Mouse (Mus musculus) MEL (cell line): Measurements from ENCODE around the gene Mroh2a. TPM values are rescaled to one million over a fixed set of nuclear protein-coding genes. Genes with fewer than 3 reads are reported as not detected.
A peak's percentile ranks its signal among the peaks of the same experiment; 100 is the strongest.

ENCODE experiments used
- DNase-seq: peaks from one replicate; pipeline ENCODE4 v3.0.0; 2011; ENCODE audit warnings: low read depth, low spot score
- H3K27ac ChIP-seq: 2 replicates; pipeline ENCODE4 v1.5.1; 2012; ENCODE audit warnings: low read depth, mild to moderate bottlenecking, control low read depth, low read length, moderate library complexity; ENCODE audit not compliant: control insufficient read depth
- H3K27me3 ChIP-seq, 2 experiments: fragments of 150-350 bp in 1 of 2; sonication (generic) in 1 of 2; 2 replicates each; pipeline ENCODE4 v1.6.1; 2012; ENCODE audit warnings: low read length in 2 of 2, mild to moderate bottlenecking in 2 of 2, improper control_type of control experiment in 1 of 2, moderate library complexity in 1 of 2; ENCODE audit not compliant: insufficient read depth in 2 of 2, control insufficient read depth in 1 of 2
- H3K36me3 ChIP-seq, 2 experiments: 2 replicates each; pipeline ENCODE4 v1.6.1; 2012 to 2014; ENCODE audit warnings: low read length in 2 of 2, improper control_type of control experiment in 1 of 2, inconsistent platforms in 1 of 2, mild to moderate bottlenecking in 1 of 2; ENCODE audit not compliant: insufficient read depth in 2 of 2, control insufficient read depth in 1 of 2
- H3K4me1 ChIP-seq, 2 experiments: fragments of 150-350 bp in 1 of 2; sonication (generic) in 1 of 2; 2 replicates each; pipeline ENCODE4 v1.6.1; 2012; ENCODE audit warnings: low read length in 2 of 2, improper control_type of control experiment in 1 of 2, mild to moderate bottlenecking in 1 of 2; ENCODE audit not compliant: insufficient read depth in 2 of 2, control insufficient read depth in 1 of 2
- H3K4me3 ChIP-seq, 2 experiments: fragments of 150-350 bp in 1 of 2; sonication (generic) in 1 of 2; 2 replicates each; pipeline ENCODE4 v1.5.1; 2012; ENCODE audit warnings: low read depth in 2 of 2, low read length in 2 of 2, mild to moderate bottlenecking in 2 of 2, moderate library complexity in 2 of 2, control low read depth in 1 of 2, improper control_type of control experiment in 1 of 2; ENCODE audit not compliant: control insufficient read depth in 1 of 2, insufficient read depth in 1 of 2
- H3K79me2 ChIP-seq: 2 replicates; pipeline ENCODE4 v1.6.1; 2012; ENCODE audit warnings: mild to moderate bottlenecking, low read length, moderate library complexity; ENCODE audit not compliant: control insufficient read depth, poor library complexity, insufficient read depth
- H3K9ac ChIP-seq: 2 replicates; pipeline ENCODE4 v1.6.1; 2012; ENCODE audit warnings: low read depth, mild to moderate bottlenecking, control low read depth, low read length, moderate library complexity; ENCODE audit not compliant: control insufficient read depth, poor library complexity, severe bottlenecking
- H3K9me3 ChIP-seq: fragments of 150-350 bp; sonication (generic); replicated peaks from 2 replicates; pipeline ENCODE4 v1.6.1; 2012; ENCODE audit warnings: mild to moderate bottlenecking, low read length, improper control_type of control experiment, moderate library complexity; ENCODE audit not compliant: insufficient read depth
- BHLHE40 ChIP-seq: IDR thresholded peaks from 2 replicates; pipeline ENCODE4 v1.6.1; 2012; ENCODE audit warnings: low read depth, mild to moderate bottlenecking, inconsistent platforms, low read length, improper control_type of control experiment, borderline replicate concordance
- CHD2 ChIP-seq: IDR thresholded peaks from 2 replicates; pipeline ENCODE4 v1.6.1; 2011; ENCODE audit warnings: low read length, improper control_type of control experiment
- E2F4 ChIP-seq: IDR thresholded peaks from 2 replicates; pipeline ENCODE4 v1.6.1; 2011; ENCODE audit warnings: low read depth, low read length, improper control_type of control experiment, borderline replicate concordance
- ELF1 ChIP-seq: IDR thresholded peaks from 2 replicates; pipeline ENCODE4 v1.6.1; 2014; ENCODE audit warnings: low read depth, mild to moderate bottlenecking, inconsistent platforms, low read length, improper control_type of control experiment, moderate library complexity
- GABPA ChIP-seq: IDR thresholded peaks from 2 replicates; pipeline ENCODE4 v1.6.1; 2012; ENCODE audit warnings: low read depth, mild to moderate bottlenecking, inconsistent platforms, low read length, improper control_type of control experiment, moderate library complexity
- GATA1 ChIP-seq: IDR thresholded peaks from 2 replicates; pipeline ENCODE4 v1.6.1; 2011; ENCODE audit warnings: low read depth, low read length, improper control_type of control experiment
- HCFC1 ChIP-seq: IDR thresholded peaks from 2 replicates; pipeline ENCODE4 v1.6.1; 2012; ENCODE audit warnings: low read depth, mild to moderate bottlenecking, inconsistent platforms, low read length, improper control_type of control experiment, moderate library complexity
- JUND ChIP-seq: IDR thresholded peaks from 2 replicates; pipeline ENCODE4 v1.6.1; 2011; ENCODE audit warnings: low read depth, mild to moderate bottlenecking, improper control_type of control experiment, low read length
- KAT2A ChIP-seq: conservative IDR thresholded peaks from 2 replicates; pipeline ENCODE4 v1.6.1; 2012; ENCODE audit warnings: low read depth, low read length, improper control_type of control experiment, inconsistent platforms
- MAFK ChIP-seq: IDR thresholded peaks from 2 replicates; pipeline ENCODE4 v1.6.1; 2011; ENCODE audit warnings: low read depth, mild to moderate bottlenecking, low read length, improper control_type of control experiment, borderline replicate concordance
- MAX ChIP-seq: IDR thresholded peaks from 2 replicates; pipeline ENCODE4 v1.6.1; 2011; ENCODE audit warnings: low read length, improper control_type of control experiment
- MXI1 ChIP-seq: IDR thresholded peaks from 2 replicates; pipeline ENCODE4 v1.6.1; 2011; ENCODE audit warnings: mild to moderate bottlenecking, low read depth, low read length, improper control_type of control experiment
- MYB ChIP-seq: IDR thresholded peaks from 2 replicates; pipeline ENCODE4 v1.6.1; 2011; ENCODE audit warnings: mild to moderate bottlenecking, low read depth, low read length, improper control_type of control experiment
- MYC ChIP-seq: IDR thresholded peaks from 2 replicates; pipeline ENCODE4 v1.6.1; 2011; ENCODE audit warnings: low read depth, mild to moderate bottlenecking, low read length, improper control_type of control experiment, moderate library complexity
- POLR2A ChIP-seq, 2 experiments: IDR thresholded peaks; 2 replicates each; pipeline ENCODE4 v1.6.1; 2011 to 2012; ENCODE audit warnings: low read length in 2 of 2, mild to moderate bottlenecking in 2 of 2, control low read depth in 1 of 2, improper control_type of control experiment in 1 of 2, low read depth in 1 of 2, moderate library complexity in 1 of 2; ENCODE audit not compliant: control insufficient read depth in 1 of 2, insufficient read depth in 1 of 2, poor library complexity in 1 of 2
- POLR2AphosphoS2 ChIP-seq: IDR thresholded peaks from 2 replicates; pipeline ENCODE4 v1.6.1; 2011; ENCODE audit warnings: low read length, improper control_type of control experiment
- POLR2AphosphoS5 ChIP-seq: IDR thresholded peaks from 2 replicates; pipeline ENCODE4 v1.6.1; 2012; ENCODE audit warnings: low read depth, borderline replicate concordance, mild to moderate bottlenecking, inconsistent platforms, low read length, moderate library complexity, mixed read lengths
- RCOR1 ChIP-seq: IDR thresholded peaks from 2 replicates; pipeline ENCODE4 v1.6.1; 2012; ENCODE audit warnings: low read depth, mild to moderate bottlenecking, inconsistent platforms, low read length, improper control_type of control experiment
- TAL1 ChIP-seq: IDR thresholded peaks from 2 replicates; pipeline ENCODE4 v1.6.1; 2012; ENCODE audit warnings: mild to moderate bottlenecking, inconsistent platforms, low read length, moderate library complexity, mixed read lengths
- UBTF ChIP-seq: IDR thresholded peaks from 2 replicates; pipeline ENCODE4 v1.6.1; 2012; ENCODE audit warnings: low read depth, mild to moderate bottlenecking, inconsistent platforms, low read length, improper control_type of control experiment, moderate library complexity, borderline replicate concordance; ENCODE audit not compliant: insufficient read depth
- ZMIZ1 ChIP-seq: IDR thresholded peaks from 2 replicates; pipeline ENCODE4 v1.6.1; 2012; ENCODE audit warnings: low read depth, mild to moderate bottlenecking, inconsistent platforms, low read length, improper control_type of control experiment, moderate library complexity
- ZNF384 ChIP-seq: IDR thresholded peaks from 2 replicates; pipeline ENCODE4 v1.6.1; 2012; ENCODE audit warnings: low read depth, mild to moderate bottlenecking, inconsistent platforms, low read length, improper control_type of control experiment
- polyA plus RNA-seq, 2 experiments: library from polyadenylated mRNA; stranded (reverse) in 1 of 2; unstranded in 1 of 2; fragments of >175 nt in 1 of 2; fragments of >200 nt in 1 of 2; gene quantifications; 2 replicates each; pipeline versions ENCODE4 v1.2.1 to v1.2.4; 2012; ENCODE audit warnings: low replicate concordance in 2 of 2, low read depth in 1 of 2; ENCODE audit not compliant: insufficient read length in 2 of 2, insufficient read depth in 1 of 2, missing spikeins in 1 of 2
- total RNA-seq: library from RNA; depleted of rRNA; stranded (reverse); fragments of 300-350 nt; gene quantifications from 2 replicates; pipeline ENCODE4 v1.2.3, GENCODE M21; 2012

The Mroh2a gene
- total and polyA plus RNA-seq, 3 experiments: 0.27 to 2.5 TPM; not detected in 1

DNA sequence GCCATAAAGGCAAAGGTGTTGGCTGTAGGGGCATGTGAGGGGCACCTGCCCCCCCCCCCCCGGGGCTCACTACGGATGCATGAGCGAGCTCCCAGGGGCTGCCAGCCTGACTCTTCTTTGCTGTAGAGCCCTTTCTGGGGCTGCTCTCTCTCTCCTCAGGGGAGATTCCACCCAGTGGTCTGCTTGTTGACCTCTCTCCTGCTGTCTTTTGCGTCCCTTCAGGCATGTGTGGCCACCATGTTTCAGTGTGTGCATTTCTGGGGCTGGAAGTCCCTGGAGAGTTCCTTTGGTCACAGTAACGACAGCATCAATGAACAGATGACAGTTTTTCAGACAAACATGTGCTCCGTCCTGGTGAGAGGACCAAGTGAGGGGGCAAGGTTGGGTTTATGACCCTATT lies 31.6 kb downstream of the Mroh2a start:
- Histone ChIP-seq H3K36me3 (peaks cover 0 to 24% of the 10 kb centered on the region in 2 experiments; a peak in 2 of 4 replicates), H3K4me1 (peaks cover 7 to 17% of the 10 kb centered on the region in 2 experiments), H3K79me2 (no peaks in the 10 kb centered on the region), H3K4me3 (no peak overlapping the region), H3K9ac (no peak overlapping the region), H3K27me3 (no peaks in the 10 kb centered on the region), H3K9me3 (no peaks in the 10 kb centered on the region), H3K27ac (no peak overlapping the region)
- no peak for TF ChIP-seq HCFC1
- no peak for TF ChIP-seq ELF1
- no peak for TF ChIP-seq MYB
- TF ChIP-seq E2F4: no peak
- TF ChIP-seq UBTF: no peak
- TF ChIP-seq MAFK: no peak
- no peak for TF ChIP-seq GATA1
- no peak for TF ChIP-seq POLR2AphosphoS5
- TF ChIP-seq RCOR1: no peak
- no peak for TF ChIP-seq KAT2A
- no peak for TF ChIP-seq GABPA
- no peak for TF ChIP-seq JUND
- no peak; the same call in 1 of the 2 replicates for TF ChIP-seq MXI1
- DNase-seq: no peak

DNA sequence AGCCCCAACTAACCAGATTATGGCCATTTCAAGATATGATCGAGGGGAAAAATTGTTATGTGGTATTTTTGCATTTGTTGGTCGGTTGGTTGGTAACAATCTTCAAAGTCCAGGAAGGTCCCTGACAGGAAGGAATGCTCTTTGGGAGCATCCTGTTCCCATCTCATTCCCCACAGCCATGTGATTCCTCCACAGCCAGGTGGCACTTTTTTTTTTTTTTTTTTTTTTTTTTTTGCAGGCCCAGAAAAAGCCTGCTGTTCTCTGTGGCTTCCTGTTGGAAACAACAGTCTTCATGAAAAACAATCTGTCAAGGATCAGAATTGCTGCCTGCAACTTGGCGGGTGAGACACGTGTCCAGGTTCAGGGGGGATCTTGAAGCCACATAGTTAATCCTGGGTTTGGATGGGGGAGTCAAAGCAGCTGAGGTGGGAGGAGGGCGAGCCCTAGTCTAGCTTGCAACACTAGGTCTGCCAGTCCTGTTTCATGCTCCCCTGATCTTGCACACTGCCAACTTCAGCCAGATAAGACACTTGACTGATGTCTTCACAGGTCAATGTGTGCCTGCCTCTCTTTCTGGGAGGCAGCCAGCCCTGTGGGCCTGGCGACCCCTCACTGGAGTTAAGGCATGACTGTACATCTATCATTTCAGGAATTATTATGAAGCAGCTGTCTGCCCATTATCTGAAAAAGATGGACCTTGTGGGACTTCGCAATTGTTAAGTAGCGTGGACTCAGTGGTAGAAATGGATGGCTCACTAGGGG lies 32.3 kb downstream of the Mroh2a start:
- DNase-seq: peak; percentile 53
- Histone ChIP-seq H3K79me2 (no peaks in the 10 kb centered on the region), H3K4me3 (no peak overlapping the region), H3K9ac (no peak overlapping the region), H3K36me3 (peaks cover 0 to 24% of the 10 kb centered on the region in 2 experiments; a peak in 2 of 4 replicates), H3K4me1 (peaks cover 7 to 17% of the 10 kb centered on the region in 2 experiments), H3K27ac (no peak overlapping the region), H3K9me3 (no peaks in the 10 kb centered on the region), H3K27me3 (no peaks in the 10 kb centered on the region)
- TF ChIP-seq MYC (no peak), BHLHE40 (no peak), CHD2 (no peak), TAL1 (no peak), POLR2AphosphoS2 (peak; percentile 68), ZNF384 (peak; percentile 91), ZMIZ1 (peak; percentile 58; the same call in 1 of the 2 replicates), MAX (no peak), POLR2A (IDR thresholded peaks at IDR 0.05; ENCODE audit: control insufficient read depth in 1 of 2, insufficient read depth in 1 of 2, low read depth in 1 of 2, low read length in 2 of 2, poor library complexity in 1 of 2) (0 out of 4 replicates have a peak, but pooled peaks of 1 of the 2 experiments have one; percentile 17)
